Mouse (Mus musculus): Measurements from ENCODE around the gene Nup37.

Gene Nup37

DNA sequence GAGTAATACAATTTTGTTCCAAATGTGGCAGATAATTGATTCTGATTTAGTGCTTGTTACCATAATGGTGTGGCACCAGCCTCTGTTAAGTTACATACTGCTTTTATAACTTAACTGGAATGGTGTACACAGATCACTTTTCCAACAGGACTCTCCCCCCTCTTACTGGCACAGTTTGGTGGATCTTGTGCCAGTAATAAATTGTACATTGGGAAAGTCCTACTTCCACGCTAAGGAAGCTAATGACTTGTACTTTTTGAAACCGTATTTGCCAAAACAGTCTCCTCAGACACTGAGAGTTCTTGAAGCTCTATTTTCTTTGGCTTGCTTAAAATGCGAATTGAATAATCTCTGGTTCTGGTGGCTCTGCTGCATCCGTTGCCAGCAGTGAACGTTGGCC, 78.6 kb downstream of the Nup37 start:
- DNase-seq (ENCODE audit: extremely low spot score, low read depth, low spot score) = no peak

- no peak for DNase-seq (ENCODE audit: extremely low spot score, low read depth, low spot score)
Observed at GRCm38 (mm10) chr10:88227962-88228361, 81.2 kb downstream of the Nup37 start.
